Mouse (Mus musculus): ENCODE measurements at regions not wholly inside any gene's neighbourhood (a gene's known extent, or its start where the extent isn't known, plus 50 kb on each side); places are given as distances from the start of the nearest gene placed in this dataset.

GRCm38 (mm10) chr9:115548722-115549349 lies 238.6 kb upstream of the Stt3b start:
- no peak for DNase-seq (ENCODE audit: low read depth)

GRCm38 (mm10) chr9:115551080-115551479 lies 240.9 kb upstream of the Stt3b start:
- DNase-seq (ENCODE audit: low read depth): no peak

- no peak for DNase-seq (ENCODE audit: low read depth)
These were observed 241.3 kb upstream of the Stt3b start for GRCm38 (mm10) chr9:115551501-115551900.

DNA sequence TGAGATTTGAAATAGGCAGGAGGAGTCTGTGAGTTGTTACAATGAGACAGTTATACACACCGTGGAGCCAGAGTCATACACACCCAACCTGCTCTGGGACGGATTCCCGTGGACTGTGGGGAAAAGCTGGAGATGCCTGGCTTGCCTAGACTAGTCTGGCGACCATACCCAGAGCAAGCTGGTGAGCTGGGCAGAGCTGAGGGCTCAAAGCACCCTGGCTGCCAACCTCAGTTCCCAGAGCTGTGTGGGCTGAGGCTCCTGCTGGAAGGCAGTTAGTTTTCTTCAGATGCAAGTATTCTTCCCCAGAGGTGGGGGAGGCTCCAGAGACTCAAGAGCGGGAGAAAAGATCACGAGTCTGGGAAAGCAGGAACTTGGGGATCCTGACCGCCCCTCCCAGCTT lies 247.9 kb upstream of the Stt3b start:
- DNase-seq (ENCODE audit: low read depth): no peak

- no peak for DNase-seq (ENCODE audit: low read depth)
These were observed 249.3 kb upstream of the Stt3b start for GRCm38 (mm10) chr9:115559521-115559920.

- DNase-seq (ENCODE audit: low read depth): no peak
These were observed 251.0 kb upstream of the Stt3b start for GRCm38 (mm10) chr9:115561207-115561606.

DNA sequence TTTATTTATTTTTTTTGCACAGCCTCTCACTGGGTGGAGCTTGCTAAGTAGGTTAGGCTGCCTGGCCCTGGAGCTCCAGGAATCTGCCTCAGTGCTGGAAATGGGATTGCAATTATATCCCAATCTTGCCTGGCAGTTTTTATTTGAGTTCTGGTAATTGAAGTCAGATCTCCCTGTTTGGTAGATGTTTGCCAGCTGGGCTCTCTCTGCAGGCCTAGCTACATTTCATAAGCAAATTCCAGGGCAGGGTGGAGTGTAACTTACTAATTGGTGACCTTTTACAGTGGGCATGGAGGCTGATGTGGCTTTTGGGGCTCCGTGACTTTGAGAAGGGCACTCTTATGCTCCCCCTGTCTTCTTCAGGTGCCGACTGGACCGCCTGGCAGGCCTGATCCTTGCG lies 252.6 kb upstream of the Stt3b start:
- no peak for DNase-seq (ENCODE audit: low read depth)

GRCm38 (mm10) chr9:115564366-115564765 lies 254.1 kb upstream of the Stt3b start:
- DNase-seq (ENCODE audit: low read depth): no peak

GRCm38 (mm10) chr9:115568693-115569334 lies 258.6 kb upstream of the Stt3b start:
- no peak for DNase-seq (ENCODE audit: low read depth)

GRCm38 (mm10) chr9:115570998-115571397 lies 260.8 kb upstream of the Stt3b start:
- DNase-seq (ENCODE audit: low read depth): no peak

DNA sequence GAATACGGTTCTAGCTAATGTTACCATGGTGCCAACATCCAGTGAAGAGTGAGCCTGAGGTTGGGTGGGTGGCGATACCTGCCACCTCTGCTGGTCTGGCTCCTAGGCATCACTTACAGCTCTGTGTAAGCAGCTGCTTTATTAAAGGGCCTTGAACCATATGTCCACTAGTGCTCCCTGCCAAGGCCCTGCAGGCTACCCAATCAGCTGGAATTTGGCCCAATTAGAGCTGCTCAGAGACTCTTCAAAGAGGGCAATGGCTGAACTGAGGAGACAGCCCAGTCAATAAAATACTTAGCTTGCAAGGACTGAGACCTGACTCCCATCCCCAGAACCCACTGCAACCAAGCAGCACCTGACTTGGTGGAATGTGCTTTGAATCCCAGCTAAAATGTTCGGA lies 270.9 kb upstream of the Stt3b start:
- no peak for DNase-seq (ENCODE audit: low read depth)

DNA sequence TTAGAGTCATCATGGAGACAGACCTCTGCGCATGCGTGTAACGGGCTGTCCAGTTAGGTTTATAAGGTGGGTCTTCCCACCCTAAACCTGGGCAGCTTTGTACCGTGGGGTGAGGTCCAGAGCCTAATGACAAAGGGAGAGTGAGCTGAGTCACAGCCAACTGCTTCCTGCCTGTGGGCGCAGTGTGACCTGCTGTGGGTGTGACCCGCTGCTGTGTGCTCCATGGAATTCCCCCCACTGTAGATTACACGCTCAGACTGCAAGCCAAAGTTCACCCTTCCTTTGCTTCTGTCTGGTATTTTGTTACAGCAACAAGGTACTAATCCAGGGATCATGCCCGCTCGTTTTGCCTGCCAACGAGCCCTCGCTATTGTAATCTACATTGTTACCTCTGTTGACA lies 273.3 kb upstream of the Stt3b start:
- DNase-seq (ENCODE audit: low read depth): no peak

GRCm38 (mm10) chr9:115584874-115585273 lies 274.7 kb upstream of the Stt3b start:
- no peak for DNase-seq (ENCODE audit: low read depth)

GRCm38 (mm10) chr9:115592466-115592865 lies 282.2 kb upstream of the Stt3b start:
- DNase-seq (ENCODE audit: low read depth): no peak

DNA sequence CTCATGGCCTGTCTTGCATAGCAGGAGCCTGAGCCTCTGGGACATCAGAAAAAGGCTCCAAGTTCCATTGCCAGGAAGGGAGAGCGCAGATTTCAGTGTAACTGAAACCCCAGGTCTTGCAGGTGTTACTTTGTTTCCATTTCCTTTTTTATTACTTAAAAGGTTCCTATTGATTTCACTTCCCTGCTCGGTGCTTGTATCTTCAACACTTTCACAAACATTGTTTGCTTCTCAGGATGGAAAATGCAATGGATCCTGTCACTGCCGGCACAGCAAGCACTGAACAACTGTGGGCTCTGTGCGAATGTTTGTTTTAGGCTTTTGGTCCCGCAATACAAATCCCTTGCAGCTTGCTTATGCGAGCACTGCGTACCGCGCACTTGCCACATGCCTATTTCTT lies 290.0 kb upstream of the Stt3b start:
- DNase-seq (ENCODE audit: low read depth): no peak

GRCm38 (mm10) chr9:115600826-115601225 lies 290.6 kb upstream of the Stt3b start:
- DNase-seq (ENCODE audit: low read depth): no peak

DNA sequence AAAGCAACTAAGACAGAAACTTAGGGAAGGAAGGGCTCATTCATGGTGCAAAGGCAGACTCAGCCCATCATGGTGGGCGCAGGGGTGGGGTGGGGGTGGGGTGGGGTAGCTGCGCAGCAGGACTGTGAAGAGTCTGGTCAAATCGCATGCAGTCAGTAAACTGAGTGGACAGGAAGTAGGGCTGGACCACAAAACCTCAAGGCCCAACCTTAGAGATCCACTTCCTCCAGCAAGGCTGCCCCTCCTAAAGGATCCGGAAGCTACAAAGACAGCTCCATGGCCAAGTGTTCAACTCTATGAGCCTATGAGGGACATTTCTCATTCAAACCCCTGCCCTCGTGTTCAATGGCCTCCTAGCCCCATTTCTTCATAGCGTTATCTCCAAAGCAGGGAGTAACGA lies 292.6 kb upstream of the Stt3b start:
- no peak for DNase-seq (ENCODE audit: low read depth)

GRCm38 (mm10) chr9:115604450-115604849 lies 294.2 kb upstream of the Stt3b start:
- DNase-seq (ENCODE audit: low read depth): no peak

DNA sequence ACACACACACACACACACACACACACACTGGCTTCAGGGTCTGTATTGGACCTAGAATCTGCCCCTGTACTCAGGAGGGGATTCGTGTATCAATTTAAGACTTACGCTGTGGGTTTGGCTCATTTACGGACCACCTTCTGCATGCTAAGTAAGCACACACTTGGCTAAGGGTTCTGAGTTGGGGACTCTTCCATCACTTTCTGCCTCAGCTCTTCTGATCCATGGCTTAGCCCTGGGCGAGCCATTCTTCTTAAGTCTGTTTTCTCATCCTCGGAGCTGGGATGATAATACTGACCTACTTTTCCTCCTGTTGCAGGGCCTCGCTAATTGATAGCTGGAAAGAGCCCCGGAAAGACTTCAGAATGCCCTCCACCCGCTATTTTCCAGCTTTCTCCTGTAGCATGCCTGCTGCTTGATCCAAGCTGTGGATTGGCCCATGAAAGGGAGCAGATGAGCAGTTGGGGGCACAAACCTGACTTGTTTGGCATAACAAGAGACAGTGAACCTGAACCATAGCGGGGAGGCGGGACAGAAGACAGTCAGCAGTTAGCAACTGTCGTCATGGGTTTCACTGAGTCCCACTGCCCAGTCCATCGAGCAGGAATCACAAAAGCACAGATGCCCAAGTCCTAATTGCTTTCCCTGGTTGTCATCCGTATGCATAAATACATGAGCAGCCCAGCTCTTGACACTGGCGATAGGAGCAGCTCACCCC lies 294.9 kb upstream of the Stt3b start:
- no peak for DNase-seq (ENCODE audit: low read depth)

DNA sequence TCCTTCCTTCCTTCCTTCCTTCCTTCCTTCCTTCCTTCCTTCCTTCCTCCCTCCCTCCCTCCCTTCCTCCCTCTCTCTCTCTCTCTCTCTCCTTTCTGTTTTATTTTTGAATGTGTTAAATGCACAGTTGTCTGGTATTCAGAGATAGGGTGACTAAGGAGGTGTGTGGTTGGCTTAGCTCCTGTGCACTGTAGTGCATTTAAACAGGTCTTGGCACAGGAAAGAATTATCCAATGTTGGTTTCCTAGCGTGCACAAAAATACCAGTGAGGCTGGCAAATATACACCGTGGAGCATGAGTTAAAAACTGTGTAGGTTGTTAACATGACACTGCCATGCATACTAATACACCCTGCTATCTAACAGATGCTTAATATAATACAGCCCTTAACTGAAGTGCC lies 297.7 kb upstream of the Stt3b start:
- no peak for DNase-seq (ENCODE audit: low read depth)

DNA sequence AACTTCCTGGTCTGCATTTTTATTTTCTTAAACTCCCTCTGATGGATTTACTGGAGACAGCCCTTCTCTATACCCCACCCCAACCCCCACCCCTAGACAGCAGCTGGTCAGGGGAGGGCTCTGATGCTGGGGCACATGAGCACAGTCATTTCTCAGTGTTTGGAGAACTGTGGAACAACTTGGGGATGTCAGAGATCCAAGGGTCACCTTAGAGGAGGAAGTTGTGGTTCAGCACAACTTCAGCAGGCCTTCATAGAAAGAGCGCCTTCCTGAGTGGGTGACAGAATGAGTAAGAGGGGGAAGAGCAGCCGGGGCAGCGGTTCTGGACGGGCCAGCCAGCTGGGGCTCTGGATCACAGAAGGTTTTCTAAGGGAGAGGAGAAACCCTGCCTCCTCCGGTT lies 298.2 kb upstream of the Stt3b start:
- no peak for DNase-seq (ENCODE audit: low read depth)

GRCm38 (mm10) chr9:115609904-115610303 lies 299.4 kb upstream of the Gadl1 start:
- DNase-seq (ENCODE audit: low read depth): no peak

DNA sequence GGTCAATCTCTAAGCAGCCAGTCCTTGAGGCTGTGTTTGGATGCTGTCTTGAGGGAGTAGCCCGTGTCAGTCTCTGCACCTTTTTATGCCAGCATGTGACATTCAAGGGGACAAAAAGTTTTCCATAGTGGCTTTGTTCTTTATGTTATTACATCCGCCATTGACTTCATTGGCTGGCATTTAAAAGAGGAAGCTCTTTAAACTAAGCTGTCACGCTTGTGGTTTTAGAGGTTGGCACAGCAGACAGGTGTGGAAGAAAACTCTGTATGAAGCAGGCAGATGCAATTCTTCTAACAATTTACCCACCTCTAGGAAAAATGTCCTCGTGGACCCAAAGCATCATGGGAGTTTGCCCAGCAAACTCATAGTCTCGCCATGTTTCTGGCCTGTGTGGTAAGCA lies 297.5 kb upstream of the Gadl1 start:
- DNase-seq (ENCODE audit: low read depth): no peak

DNA sequence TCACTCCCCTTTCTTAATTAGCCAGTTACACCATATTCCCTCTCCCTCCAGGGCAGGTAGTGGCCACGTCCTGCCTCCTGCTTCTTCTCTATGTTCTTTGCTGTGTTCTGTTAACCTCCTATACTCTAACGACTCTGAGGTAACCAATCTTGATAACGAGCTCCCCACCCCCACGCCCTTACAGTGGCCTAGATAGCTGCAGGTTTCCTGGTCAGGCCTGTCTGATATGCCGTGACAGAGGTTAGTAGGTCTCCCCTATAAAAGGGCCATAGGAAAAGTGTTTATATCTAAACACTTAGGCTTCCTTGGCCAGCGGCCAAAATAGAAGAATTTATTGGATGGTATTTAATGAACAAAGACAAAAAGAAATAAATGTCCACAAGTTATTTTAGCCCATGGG lies 296.3 kb upstream of the Gadl1 start:
- DNase-seq (ENCODE audit: low read depth): no peak

Measured in NIH3T3 (cell line).